Mouse (Mus musculus): ENCODE measurements at regions not wholly inside any gene's neighbourhood (a gene's known extent, or its start where the extent isn't known, plus 50 kb on each side); places are given as distances from the start of the nearest gene placed in this dataset.

DNA sequence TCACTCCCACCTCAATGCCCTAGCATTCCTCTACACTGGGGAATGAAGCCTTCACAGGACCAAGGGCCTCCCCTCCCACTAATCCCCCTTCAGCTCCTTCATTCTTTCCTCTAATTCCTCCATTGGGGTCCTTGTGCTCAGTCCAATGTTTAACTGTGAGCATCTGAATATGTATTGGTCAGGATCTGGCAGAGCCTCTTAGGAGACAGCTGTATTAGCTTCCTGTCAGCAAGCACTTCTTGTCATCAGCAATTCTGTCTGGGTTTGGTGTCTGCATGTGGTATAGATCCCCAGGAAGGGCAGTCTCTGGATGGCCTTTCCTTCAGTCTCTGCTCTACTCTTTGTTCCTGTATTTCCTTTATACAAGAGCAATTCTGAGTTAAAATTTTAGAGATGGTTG is 426.8 kb upstream of the 2610001J05Rik start:
- DNase-seq (ENCODE audit: extremely low spot score, low spot score) = no peak

DNA sequence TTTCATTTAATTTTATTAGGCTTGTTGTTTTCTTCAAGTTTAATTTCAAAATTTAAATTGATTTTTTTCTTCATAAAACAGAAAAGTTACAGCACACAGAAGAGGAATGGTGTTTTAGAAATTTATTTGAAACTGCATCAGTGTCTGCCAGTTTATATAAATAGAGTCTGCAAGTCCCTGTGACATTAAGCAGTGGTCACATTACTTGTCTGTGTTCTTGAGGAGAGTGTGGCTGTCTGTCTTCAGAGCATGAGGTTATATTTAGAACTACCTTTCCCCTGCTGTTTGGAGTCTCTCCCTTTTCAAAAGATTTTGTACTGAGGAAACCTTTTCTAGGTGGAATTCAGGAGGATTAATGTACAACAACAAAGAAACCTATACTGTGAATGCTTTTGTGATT is 426.1 kb upstream of the 2610001J05Rik start:
- no peak for DNase-seq (ENCODE audit: extremely low spot score, low spot score)

DNA sequence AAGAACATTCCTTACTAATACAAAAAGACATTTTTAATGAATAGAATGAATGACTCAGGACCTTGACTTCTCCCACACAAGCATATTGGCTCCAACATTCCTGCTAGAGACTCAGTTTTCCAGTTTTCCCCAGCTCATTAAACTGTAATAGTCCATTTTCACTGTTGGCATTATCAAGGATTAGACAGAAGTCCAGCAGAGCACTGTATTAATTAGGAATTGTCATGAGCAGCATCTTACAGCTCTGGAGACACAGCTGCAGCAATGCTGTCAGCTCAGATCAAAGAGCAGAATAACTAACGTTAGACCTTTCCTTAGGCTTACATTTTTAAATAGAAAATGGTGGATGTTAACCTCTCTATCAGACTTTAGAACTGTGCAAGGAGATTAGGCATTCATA is 419.5 kb upstream of the 2610001J05Rik start:
- DNase-seq (ENCODE audit: extremely low spot score, low spot score) = no peak

DNA sequence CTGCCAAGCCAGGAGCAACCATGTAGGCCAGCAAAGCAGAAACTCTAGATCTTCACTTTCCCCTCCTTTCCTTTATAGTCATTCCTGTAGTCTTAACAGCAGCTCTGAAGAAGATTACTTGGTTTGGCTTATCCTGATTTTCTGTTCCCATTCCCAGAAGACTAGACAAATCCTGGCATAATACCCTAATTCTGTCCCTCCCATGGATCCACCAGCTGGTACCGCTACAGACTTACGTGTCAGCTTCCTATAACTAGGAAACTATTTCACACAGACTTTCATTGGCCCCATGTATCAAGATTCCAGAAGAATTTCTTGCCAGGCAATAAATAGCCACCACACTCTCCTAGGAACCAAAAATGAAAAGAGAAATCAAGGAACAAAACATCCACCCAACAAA is 410.2 kb upstream of the 2610001J05Rik start:
- no peak for DNase-seq (ENCODE audit: extremely low spot score, low spot score)

DNA sequence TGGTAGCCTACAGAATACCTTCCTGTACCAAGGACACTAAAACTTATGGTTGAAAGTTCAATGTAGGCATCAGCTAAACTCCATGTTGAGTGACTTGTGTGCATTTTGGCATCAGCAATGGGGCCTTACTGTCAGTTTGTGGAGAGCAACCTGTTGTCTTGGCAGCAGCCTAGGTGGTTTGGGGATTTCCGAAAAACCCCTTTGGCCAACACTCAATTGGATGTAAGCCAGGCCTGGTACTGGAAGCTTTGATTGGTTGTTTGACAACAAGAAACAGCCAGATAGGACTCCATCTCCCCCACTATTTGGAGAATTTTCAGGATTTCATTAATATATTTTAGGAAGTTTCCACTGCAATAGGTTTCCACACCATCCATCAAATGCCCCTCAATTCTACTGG is 390.6 kb upstream of the 2610001J05Rik start:
- no peak for DNase-seq (ENCODE audit: extremely low spot score, low spot score)

DNA sequence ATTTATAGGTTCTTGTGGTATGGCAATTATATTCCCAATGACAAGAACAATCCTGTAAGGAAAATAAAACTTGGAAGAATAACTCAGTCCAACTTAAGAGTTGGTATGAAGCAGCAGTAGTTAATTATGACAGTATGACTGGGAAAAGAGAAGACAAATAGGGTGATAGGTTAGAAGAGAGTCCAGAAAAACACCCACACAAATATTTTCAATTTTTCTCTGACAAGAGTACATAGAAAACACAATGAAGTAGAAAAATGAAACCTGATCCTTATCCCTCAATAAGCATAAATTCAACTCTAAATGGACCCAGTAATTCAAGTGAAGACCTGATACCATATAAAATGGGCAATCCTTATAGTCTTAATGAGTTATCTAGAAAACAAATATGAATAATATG is 369.0 kb upstream of the 2610001J05Rik start:
- DNase-seq (ENCODE audit: extremely low spot score, low spot score) = no peak

DNA sequence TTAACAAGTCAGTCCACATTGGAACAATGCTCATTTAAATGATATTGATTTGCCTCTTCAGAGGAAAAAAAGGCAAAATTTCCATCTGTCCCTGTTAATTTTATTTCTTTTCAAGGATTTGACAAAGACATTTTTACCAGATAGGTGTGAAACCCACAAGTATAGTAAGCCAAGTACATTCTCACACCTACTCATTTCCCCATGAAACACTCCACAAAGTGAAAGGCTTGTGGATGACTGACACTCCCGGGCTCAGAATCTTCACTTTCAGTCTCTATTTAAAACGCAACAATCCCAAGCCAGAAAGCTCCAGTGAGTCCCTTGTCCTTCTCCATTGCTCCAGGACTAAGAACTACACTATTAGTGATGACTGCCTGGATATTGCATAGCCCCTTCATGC is 367.8 kb upstream of the 2610001J05Rik start:
- no peak for DNase-seq (ENCODE audit: extremely low spot score, low spot score)

DNA sequence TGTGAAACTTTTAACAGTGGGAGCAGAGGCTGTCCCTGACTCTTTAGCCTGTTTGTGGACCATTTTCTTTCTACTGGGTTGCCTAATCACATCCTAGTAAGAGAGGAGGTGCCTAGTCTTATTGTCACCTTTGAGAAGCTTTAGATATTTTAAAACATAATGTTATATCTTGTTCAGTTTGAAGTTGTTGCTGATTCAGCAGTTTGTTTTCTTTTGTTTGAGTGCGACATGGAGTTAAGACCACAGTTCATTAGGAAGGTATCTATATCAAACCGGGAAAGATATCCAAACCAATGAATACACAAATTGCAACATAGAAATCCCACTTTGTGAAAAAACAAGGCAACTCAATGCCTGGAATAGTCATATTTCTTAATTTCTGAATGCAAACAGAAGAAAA is 359.5 kb upstream of the 2610001J05Rik start:
- DNase-seq (ENCODE audit: extremely low spot score, low spot score) = no peak

DNA sequence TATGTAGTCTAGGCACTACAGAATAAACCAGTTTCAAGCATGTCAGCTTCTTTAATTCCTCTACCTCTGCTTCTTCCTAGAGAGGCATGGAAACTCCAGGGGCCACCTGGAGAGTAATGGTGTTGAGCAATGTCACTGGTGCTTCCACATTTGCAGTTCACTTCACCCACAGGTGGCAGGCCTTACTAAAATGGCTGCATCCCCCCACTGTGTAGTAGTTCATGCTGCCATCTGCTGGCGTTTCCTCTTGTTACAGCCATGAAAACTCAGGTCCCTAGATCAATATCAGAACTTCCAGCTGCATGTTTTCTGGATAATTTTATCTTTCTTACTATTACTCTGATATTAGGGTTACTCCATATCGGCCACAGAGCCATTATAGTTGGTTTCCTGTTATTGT is 336.2 kb upstream of the 2610001J05Rik start:
- peak; percentile 55 for DNase-seq (ENCODE audit: extremely low spot score, low spot score)

DNA sequence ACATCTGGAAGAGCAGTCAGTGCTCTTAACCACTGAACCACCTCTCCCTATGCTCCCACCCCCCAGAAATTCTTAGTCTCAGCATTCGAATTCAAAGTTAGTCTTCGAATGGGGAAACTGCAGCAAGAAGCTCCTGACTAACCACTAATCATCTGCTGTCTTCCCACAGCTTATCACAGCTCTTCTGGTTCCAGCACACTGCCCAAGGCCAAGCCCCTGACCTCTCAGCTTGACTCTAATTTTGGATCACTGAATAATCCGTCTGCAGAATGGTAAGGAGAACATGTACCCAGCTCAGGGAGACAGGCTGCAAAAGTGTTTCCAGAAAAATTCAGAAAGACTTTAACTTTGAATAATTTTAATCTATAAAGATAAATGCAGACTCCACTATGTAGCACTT is 325.8 kb upstream of the 2610001J05Rik start:
- no peak for DNase-seq (ENCODE audit: extremely low spot score, low spot score)

DNA sequence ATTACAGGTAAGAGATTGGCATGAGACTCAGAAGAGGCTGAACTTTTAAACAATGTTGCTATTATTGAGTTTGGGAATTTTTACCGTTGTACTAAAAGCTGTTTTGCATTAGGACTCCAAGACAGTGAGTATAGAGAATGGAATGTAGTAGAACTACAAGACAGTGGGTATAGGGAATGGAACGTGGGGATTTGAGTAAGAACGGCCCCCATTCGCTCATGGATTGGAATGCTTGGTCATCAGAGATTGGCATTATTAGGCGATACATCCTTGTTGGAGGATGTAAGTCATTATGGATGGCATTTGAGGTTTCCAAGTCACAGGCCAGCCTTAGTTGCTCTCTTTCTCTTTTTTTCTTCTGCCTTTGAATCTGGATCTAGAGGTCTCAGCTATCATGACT is 324.0 kb upstream of the 2610001J05Rik start:
- DNase-seq (ENCODE audit: extremely low spot score, low spot score) = no peak

DNA sequence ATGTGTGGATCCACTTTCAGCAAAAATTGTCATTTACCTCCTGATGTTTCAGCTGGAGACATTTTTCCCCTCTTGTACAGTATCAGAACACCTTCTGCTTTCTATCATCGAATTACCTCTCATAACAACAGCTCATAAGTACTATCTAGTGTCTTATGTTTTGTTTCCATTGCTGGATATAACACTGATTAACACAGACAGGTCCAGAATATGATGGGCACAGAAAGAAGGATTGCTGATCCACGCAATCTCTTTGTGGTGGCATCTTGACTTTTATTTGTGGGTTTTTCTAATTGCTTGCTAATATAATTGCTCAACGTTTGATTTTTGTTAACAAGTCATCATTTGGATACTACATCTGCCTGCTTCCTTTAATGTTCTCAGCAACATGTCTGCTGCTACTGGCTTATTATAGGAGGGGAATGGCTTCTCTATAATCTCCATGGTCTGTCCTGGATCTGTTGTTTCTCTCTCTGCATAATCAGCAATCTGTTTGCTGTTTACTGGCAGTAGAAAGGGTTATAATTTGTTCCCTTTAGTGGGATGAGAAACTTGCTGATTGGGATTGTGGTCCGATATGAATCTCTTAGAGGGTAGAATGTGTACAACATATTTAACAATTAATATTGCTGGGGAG is 320.2 kb upstream of the 2610001J05Rik start:
- DNase-seq (ENCODE audit: extremely low spot score, low spot score) = no peak

DNA sequence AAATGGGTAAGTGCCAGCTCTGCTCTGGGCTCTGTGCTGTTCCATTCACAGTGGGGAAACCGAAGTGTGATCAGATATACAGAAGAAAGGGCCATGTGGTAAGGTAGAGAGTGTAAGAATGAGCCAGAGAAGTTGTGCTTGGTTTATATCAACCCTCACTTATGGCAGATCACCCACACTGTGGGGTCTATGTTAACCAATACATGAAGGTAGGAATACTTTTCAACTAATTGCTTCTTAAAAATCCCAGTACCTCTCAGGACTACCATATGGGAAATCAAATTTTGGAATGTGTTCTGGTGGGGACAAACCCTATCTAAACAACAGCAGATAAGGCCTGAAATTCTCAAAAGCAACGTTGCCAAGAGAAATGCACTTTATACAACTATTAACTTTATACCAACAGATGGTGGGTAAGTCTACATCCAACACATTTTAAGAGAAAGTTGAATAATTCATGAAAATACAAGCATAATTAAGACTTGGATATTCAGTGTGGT is 314.7 kb upstream of the 2610001J05Rik start:
- no peak for DNase-seq (ENCODE audit: extremely low spot score, low spot score)

DNA sequence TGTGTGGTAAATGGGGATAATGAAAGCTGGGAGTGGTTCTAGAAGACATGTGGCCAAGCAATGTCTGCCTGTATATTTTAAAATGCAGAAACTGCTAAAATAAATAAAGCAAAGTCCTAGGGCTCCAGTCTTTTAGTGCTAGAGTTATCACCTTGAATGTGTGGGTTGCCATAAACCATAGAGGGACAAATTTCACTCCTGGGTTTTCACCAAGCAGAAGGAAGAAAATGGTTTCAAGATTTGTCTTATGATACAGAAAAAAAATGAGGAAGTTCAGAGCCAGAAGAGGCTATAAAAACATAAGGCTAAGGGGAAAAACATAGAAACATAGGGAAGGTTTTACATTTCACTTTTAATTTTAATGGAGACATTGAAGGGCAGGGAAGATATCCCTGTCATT is 276.1 kb upstream of the 2610001J05Rik start:
- DNase-seq (ENCODE audit: extremely low spot score, low spot score) = no peak

DNA sequence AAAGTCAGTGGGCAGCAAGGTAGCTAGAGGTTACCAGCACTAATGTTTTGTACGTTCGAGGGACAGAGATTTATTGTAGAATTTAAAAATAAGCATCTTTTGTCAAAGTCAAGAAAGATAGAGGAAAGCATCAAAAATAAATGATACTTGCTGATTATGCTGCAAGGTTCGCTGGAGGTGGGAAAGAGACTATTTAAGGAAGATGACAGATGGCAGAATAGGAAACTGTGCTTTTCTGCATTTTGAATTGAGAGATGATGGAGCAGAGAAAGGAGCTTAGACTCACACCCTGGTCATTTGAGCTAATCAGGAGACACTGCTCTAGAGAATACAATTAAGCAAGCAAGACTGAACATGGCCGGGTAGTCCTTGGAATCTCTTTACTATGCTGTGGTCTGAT is 275.1 kb upstream of the 2610001J05Rik start:
- DNase-seq (ENCODE audit: extremely low spot score, low spot score) = no peak

DNA sequence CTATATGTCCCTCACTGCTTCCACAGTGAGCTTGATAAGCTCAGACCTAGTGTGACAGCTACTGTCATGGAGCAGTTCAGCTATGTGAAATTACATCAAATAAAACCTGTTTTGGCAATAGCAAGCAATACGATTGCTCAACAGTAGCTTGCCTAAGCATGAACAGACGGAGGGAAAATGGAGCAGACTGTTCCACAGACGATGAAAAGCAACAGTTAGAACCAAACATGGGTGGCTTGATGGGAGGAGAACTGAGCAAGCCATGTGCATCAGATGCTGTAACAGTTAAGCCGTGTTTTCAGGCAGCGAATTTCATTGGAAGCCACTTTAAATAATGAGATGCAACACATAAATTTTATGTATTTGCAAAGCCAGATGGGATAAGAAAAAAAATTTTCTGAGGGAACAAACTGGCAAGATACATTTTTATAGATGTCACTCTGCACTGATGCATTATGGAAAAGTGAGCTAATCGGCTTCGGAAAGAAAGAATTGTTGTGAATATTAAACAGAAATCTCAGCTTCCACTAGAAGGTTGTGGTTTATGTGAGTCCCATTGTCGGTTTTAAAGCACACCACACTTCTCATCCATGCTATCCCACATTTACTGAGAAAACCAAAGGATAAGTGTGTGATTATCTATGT is 270.9 kb upstream of the 2610001J05Rik start:
- no peak for DNase-seq (ENCODE audit: extremely low spot score, low spot score)

DNA sequence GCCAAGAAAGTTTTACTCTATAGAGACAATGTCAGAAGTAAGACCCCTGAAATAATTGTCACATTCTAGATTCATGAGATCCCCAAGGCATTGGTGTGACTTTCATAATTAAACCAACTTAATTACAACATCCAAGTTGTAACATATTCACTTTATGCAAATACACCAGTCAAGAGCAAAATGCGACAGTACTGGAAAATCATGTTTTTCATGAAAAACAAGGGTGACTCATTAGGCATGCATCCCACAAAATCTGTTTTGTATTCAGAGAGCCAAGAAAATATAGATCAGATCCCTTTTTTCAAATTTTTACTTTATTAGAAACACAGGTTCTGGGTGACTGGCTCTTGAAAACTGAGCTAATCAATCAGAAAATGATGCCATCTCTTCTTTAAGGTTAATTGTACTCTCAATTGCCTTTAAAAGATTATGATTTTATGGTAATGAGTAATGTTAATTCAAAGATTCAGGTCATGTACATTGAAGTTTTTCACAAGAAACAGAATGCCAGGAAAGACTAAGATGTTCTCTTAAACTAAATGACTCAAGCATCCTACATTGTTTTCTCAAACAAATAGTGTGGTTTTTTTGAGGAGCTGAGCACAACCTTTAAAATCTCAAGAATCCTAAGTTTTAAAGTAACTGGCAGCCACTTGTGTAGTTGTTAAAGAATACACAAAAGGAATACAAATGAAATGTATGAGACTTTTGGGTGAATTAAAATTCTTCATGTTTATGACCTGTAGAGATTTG is 259.2 kb upstream of the 2610001J05Rik start:
- no peak for DNase-seq (ENCODE audit: extremely low spot score, low spot score)

DNA sequence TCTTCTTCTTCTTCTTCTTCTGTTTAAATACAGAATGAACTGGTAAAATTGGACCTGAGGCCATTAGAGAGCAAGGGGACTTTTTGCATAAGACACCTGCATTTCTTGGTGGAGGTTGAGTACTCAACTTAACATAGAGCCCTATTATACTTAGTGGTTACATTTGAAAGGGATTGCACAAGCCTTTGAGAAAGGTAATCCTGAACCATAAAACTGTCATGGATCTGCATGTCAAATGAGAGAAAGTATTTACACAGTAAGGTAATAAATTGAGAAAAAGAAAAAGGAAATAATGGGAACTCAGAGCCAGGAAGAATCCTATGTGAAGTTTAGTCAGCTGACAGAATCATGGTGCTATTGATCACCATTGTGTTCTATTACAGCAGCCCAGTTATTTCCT is 258.1 kb upstream of the 2610001J05Rik start:
- no peak for DNase-seq (ENCODE audit: extremely low spot score, low spot score)

DNA sequence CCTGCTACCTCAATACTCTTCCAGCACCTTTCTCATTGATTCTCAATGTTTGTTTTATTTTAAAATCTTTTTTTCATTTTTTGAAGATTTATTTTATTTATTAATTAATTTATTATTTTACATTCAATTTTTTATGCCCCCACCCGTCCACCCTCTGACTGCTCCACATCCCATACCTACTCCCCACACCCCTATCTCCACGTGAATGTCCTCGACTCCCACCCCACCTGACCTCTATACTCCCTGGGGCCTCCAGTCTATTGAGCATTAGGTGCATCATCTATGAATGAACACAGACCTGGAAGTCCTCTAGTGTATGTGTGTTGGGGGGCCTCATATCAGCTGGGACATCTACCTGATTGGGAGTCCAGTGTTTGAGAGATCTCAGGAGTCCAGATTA is 251.0 kb upstream of the 2610001J05Rik start:
- DNase-seq (ENCODE audit: extremely low spot score, low spot score) = no peak

DNA sequence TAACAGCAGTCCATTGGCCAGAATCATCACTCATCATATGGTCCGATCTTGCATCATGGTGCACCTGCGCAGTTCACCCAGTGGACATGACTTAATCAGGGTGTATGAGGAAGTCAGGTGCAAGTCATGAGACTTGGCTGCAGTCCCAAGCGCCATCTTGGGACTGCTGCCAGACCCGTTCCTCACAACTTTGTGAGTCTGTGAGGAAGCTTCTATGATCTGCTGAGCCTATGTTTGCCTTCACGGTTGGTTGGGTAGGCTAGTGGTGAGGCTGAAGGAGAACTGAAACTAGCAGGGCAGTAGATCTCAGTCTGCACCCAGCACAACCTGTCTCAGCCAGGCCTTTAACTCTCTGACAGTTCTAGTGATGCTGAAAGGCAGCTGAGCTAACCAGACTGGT is 250.2 kb upstream of the 2610001J05Rik start:
- DNase-seq (ENCODE audit: extremely low spot score, low spot score) = no peak

DNA sequence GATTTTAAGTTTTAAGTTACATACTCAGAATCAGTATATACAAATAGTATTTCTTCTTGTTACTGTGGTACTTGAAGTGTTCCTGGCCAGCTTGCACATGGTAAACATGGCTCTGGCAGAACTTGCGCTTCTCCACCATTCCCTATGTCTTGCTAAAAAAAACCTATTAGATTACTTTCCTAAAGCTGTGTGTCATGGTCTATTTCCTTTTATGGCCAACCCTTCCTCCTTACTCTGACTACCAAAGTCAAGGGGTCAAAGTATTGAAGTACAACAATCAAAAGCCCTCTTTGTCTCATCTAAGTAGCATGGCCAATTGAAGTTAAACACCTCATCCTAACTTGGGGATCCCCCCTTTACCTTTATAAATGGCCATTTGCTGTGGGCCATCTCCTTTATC is 223.6 kb upstream of the 2610001J05Rik start:
- DNase-seq (ENCODE audit: extremely low spot score, low spot score) = no peak

DNA sequence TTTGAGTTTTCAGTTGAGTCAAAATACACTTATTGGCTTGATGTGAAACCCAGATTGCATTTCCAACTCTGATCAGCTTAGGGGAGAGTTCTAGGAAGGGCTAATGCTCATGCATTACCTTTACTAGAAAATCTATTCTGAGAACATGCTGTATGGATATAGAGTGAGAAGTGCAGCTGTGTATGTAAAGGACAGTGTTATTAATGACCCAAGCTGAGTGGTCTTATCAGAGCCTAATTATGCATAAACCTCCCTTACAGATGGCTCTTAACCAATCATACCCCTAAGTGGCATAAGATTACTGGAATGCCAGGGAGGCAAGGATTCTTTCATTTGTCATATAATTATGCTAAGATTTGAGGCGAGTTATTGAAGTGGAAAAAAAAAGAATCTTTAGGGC is 210.6 kb upstream of the 2610001J05Rik start:
- no peak for DNase-seq (ENCODE audit: extremely low spot score, low spot score)

DNA sequence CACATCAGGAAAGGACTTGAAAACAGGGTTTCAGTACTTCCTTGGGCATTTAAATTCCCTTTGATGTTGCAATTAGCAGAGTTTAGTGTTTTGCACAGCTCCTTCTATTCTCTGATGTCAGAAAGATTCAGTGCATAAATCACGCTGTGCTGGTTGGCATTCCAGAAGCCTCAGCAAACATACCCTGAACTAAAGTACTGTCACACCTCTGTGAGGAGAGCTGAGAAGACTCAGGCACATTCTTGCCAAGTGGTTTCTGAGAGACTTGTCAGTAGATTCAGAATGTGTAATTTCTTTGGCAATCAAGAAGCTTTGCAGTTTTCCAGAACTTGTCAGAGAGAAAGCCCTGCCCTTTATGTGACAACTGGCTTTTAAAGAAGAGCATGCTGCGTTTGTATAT is 192.4 kb upstream of the 2610001J05Rik start:
- DNase-seq (ENCODE audit: extremely low spot score, low spot score) = no peak
